Mouse (Mus musculus) heart, embryonic 16.5 days (tissue): Measurements from ENCODE around the gene Elp6. TPM values are rescaled to one million over a fixed set of nuclear protein-coding genes. Genes with fewer than 3 reads are reported as not detected.

Experiments
- ATAC-seq: fragments of 200-750 bp; cut with Nextera tagmentation; replicated peaks from 2 replicates; pipeline ENCODE4 v1.8.0; 2017; ENCODE audit warnings: moderate number of reproducible peaks; ENCODE audit not compliant: insufficient read depth, low FRiP score; ENCODE audit errors: extremely low read depth
- H3K27ac ChIP-seq: fragments of 300-500 bp; sonication (generic); 2 replicates; pipeline ENCODE4 v1.5.1; 2014; ENCODE audit warnings: mild to moderate bottlenecking, low read length, control low read depth, moderate library complexity
- H3K27me3 ChIP-seq: fragments of 300-500 bp; sonication (generic); 2 replicates; pipeline ENCODE4 v1.6.1; 2014; ENCODE audit warnings: low read length, mixed read lengths; ENCODE audit not compliant: control insufficient read depth, insufficient read depth
- H3K36me3 ChIP-seq: fragments of 300-500 bp; sonication (generic); 2 replicates; pipeline ENCODE4 v1.6.1; 2014; ENCODE audit not compliant: control insufficient read depth, insufficient read depth
- H3K4me1 ChIP-seq: fragments of 300-500 bp; sonication (generic); 2 replicates; pipeline ENCODE4 v1.6.1; 2014; ENCODE audit warnings: low read length, mixed read lengths; ENCODE audit not compliant: control insufficient read depth, insufficient read depth
- H3K4me2 ChIP-seq: fragments of 300-500 bp; sonication (generic); 2 replicates; pipeline ENCODE4 v1.6.1; 2014; ENCODE audit warnings: low read depth, mild to moderate bottlenecking, control low read depth, low read length
- H3K4me3 ChIP-seq: fragments of 300-500 bp; sonication (generic); 2 replicates; pipeline ENCODE4 v1.5.1; 2014; ENCODE audit warnings: mild to moderate bottlenecking, control low read depth, low read length
- H3K9ac ChIP-seq: fragments of 300-500 bp; sonication (generic); 2 replicates; pipeline ENCODE4 v1.6.1; 2014; ENCODE audit warnings: low read length, control low read depth
- H3K9me3 ChIP-seq: fragments of 300-500 bp; sonication (generic); replicated peaks from 2 replicates; pipeline ENCODE4 v1.6.1; 2016; ENCODE audit warnings: low read length; ENCODE audit not compliant: control insufficient read depth
- WGBS: fragments of 180-500 bp; shearing (Covaris S2); extraction: QIAGEN DNeasy Blood & Tissue Kit; methylation state at CpG from one replicate; pipeline ENCODE4 v1.1.7; 2014; 5-methylcytosine and 5-hydroxymethylcytosine counted together
- polyA plus RNA-seq: library from polyadenylated mRNA; unstranded; fragments of >200 nt; fragmentation: Nextera tagmentation; extraction: Ambion mirVana; gene quantifications from 2 replicates; pipeline ENCODE4 v1.2.1, GENCODE M21; 2015

Elp6 gene
- polyA plus RNA-seq, result 12.4 and 14.9 TPM in 2 replicates

DNA sequence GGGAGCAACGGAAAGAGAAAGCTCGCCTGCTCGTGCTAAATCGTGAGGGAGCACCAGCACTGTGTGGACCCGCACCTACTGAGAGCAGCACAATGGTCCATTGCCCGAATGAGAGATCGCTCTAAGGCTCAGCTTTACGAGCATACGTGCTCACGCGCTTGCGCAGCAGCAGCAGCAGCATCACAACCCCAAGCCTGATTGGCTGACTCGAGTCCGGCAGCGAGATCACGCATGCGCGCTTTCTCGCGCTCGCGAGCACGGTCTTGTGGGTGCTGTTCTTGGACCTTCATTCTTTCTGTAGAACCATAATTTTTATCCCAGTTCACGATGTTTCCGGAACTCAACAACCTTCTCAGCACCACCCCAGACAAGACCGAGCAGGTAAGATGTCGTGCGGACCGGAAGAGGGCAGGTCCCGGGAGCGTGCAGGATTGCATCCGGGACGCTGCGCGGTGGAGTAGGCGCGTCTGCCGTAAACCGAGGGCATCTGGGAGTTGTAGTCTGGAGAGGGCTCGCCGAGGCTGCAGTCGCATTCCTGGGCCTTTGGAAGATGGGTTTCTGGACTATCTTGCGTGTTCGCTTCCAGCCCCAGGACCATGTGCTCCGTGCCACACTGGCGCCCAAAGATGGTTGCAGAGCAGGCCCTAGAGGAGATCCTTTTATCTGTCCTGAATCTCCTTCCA lies at the start of gene Elp6:
Gene Elp6 (plus strand): TSS at position 205 of the 683 bp plus-strand sequence.
- Histone ChIP-seq H3K27ac (peak within 1 kb of the TSS; percentile 91), H3K4me2 (peak within 1 kb of the TSS; percentile 90), H3K9me3 (peaks cover 11% of the 10 kb centered on the region; the same call in 1 of the 2 replicates), H3K4me1 (peaks cover 6% of the 10 kb centered on the region), H3K27me3 (no peaks in the 10 kb centered on the region), H3K36me3 (peaks cover 3% of the 10 kb centered on the region; the same call in 1 of the 2 replicates), H3K9ac (peak within 1 kb of the TSS; percentile 79), H3K4me3 (peak within 1 kb of the TSS; percentile 81)
- ATAC-seq, result peak; percentile 98
- under 1% methylated on average over 46 of the region's 46 CpGs for WGBS

- no peak overlapping the region for H3K9ac ChIP-seq
- no peaks in the 10 kb centered on the region for H3K36me3 ChIP-seq
- 71% methylated on average over 15 of the region's 15 CpGs for WGBS
- no peak overlapping the region for H3K4me3 ChIP-seq
- no peaks in the 10 kb centered on the region for H3K4me1 ChIP-seq
- H3K27me3 ChIP-seq, result no peaks in the 10 kb centered on the region
- no peak overlapping the region for H3K4me2 ChIP-seq
- no peak overlapping the region for H3K27ac ChIP-seq
- ATAC-seq, result no peak
- H3K9me3 ChIP-seq, result no peaks in the 10 kb centered on the region
Observed at GRCm38 (mm10) chr9:110255407-110256019, 49.5 kb upstream of the Elp6 start.

DNA sequence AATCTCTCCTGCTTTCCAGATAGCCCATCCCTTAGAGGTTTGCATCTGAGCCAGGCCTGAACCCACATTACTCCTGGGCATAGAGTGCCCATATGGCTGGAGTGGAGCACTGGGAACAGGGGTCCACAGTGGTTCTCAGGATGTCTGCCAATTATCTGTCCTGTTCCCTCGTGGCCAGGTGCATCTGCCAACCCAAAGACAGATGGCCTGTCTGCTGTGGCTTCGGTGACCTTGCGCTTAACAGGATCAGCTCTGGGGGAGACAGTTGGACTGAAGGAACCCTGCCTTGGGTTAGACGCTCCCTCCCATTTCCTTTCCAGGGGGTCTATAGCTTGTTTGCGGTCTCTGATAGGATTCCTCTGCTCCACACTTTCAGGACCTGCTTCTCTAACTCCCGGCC lies 46.3 kb upstream of the Elp6 start:
- 69% methylated on average over 6 of the region's 6 CpGs for WGBS
- H3K36me3 ChIP-seq, result no peaks in the 10 kb centered on the region
- no peaks in the 10 kb centered on the region for H3K9me3 ChIP-seq
- no peak overlapping the region for H3K27ac ChIP-seq
- no peaks in the 10 kb centered on the region for H3K27me3 ChIP-seq
- no peak overlapping the region for H3K4me3 ChIP-seq
- no peak for ATAC-seq
- no peak overlapping the region for H3K4me2 ChIP-seq
- no peaks in the 10 kb centered on the region for H3K4me1 ChIP-seq
- H3K9ac ChIP-seq, result no peak overlapping the region

- H3K9ac ChIP-seq, result no peak overlapping the region
- H3K27me3 ChIP-seq, result no peaks in the 10 kb centered on the region
- no peak overlapping the region for H3K4me3 ChIP-seq
- H3K9me3 ChIP-seq, result no peaks in the 10 kb centered on the region
- 69% methylated on average over 3 of the region's 3 CpGs for WGBS
- H3K27ac ChIP-seq, result no peak overlapping the region
- no peak for ATAC-seq
- H3K4me1 ChIP-seq, result no peaks in the 10 kb centered on the region
- H3K4me2 ChIP-seq, result no peak overlapping the region
- H3K36me3 ChIP-seq, result no peaks in the 10 kb centered on the region
Observed at GRCm38 (mm10) chr9:110259118-110259517, 45.9 kb upstream of the Elp6 start.

DNA sequence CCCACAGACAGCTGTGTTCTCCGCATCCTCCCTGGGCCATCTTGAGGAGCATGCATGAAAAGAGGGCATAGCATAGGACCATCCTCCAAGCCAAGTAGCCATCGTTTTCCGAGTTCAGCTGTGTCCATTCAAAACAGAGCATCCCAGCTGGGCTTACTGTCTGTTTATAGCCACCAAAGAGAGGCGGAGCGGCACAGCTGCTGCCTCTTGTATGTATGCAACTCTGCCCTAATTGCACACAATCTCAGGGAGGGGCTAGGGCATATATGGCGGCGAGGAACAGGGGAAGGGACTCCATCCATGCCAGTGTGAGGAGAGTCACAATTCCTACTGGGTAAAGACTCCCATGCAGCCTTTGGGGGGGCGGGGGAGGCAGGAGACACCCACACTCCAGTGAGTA lies 41.8 kb upstream of the Elp6 start:
- no peak overlapping the region for H3K27ac ChIP-seq
- H3K4me3 ChIP-seq, result no peak overlapping the region
- H3K27me3 ChIP-seq, result no peaks in the 10 kb centered on the region
- ATAC-seq, result no peak
- no peak overlapping the region for H3K9ac ChIP-seq
- H3K4me1 ChIP-seq, result no peaks in the 10 kb centered on the region
- no peaks in the 10 kb centered on the region for H3K36me3 ChIP-seq
- H3K9me3 ChIP-seq, result no peaks in the 10 kb centered on the region
- H3K4me2 ChIP-seq, result no peak overlapping the region
- 83% methylated on average over 8 of the region's 8 CpGs for WGBS

GRCm38 (mm10) chr9:110264991-110265390 lies 40.0 kb upstream of the Elp6 start:
- H3K9me3 ChIP-seq, result no peaks in the 10 kb centered on the region
- no peaks in the 10 kb centered on the region for H3K27me3 ChIP-seq
- H3K4me3 ChIP-seq, result no peak overlapping the region
- H3K4me1 ChIP-seq, result no peaks in the 10 kb centered on the region
- no peak overlapping the region for H3K4me2 ChIP-seq
- no peaks in the 10 kb centered on the region for H3K36me3 ChIP-seq
- ATAC-seq, result no peak
- no peak overlapping the region for H3K9ac ChIP-seq
- WGBS, result 83% methylated on average over 9 of the region's 9 CpGs
- no peak overlapping the region for H3K27ac ChIP-seq

- H3K9me3 ChIP-seq, result no peaks in the 10 kb centered on the region
- WGBS, result 91% methylated on average over 10 of the region's 10 CpGs
Observed at GRCm38 (mm10) chr9:110268416-110268815, 36.6 kb upstream of the Elp6 start.

GRCm38 (mm10) chr9:110272330-110272729 lies 32.6 kb upstream of the Elp6 start:
- WGBS, result 82% methylated on average over 3 of the region's 3 CpGs

More at GRCm38 (mm10) chr9:110268416-110268815, 36.6 kb upstream of the Elp6 start:
- no peak for ATAC-seq
- H3K4me2 ChIP-seq, result no peak overlapping the region
- no peak overlapping the region for H3K27ac ChIP-seq
- H3K27me3 ChIP-seq, result no peaks in the 10 kb centered on the region
- no peaks in the 10 kb centered on the region for H3K4me1 ChIP-seq
- H3K36me3 ChIP-seq, result no peaks in the 10 kb centered on the region
- no peak overlapping the region for H3K4me3 ChIP-seq
- H3K9ac ChIP-seq, result no peak overlapping the region

GRCm38 (mm10) chr9:110273507-110273906 lies 31.5 kb upstream of the Elp6 start:
- H3K9ac ChIP-seq, result no peak overlapping the region
- WGBS, result 65% methylated on average over 4 of the region's 4 CpGs
- H3K27ac ChIP-seq, result no peak overlapping the region

More at GRCm38 (mm10) chr9:110272330-110272729, 32.6 kb upstream of the Elp6 start:
- no peak for ATAC-seq
- H3K36me3 ChIP-seq, result no peaks in the 10 kb centered on the region
- H3K9me3 ChIP-seq, result no peaks in the 10 kb centered on the region
- H3K27ac ChIP-seq, result no peak overlapping the region
- H3K4me2 ChIP-seq, result no peak overlapping the region
- no peaks in the 10 kb centered on the region for H3K4me1 ChIP-seq
- no peaks in the 10 kb centered on the region for H3K27me3 ChIP-seq
- no peak overlapping the region for H3K4me3 ChIP-seq
- H3K9ac ChIP-seq, result no peak overlapping the region

More at GRCm38 (mm10) chr9:110273507-110273906, 31.5 kb upstream of the Elp6 start:
- no peak for ATAC-seq
- Histone ChIP-seq H3K4me3 (no peak overlapping the region), H3K27me3 (no peaks in the 10 kb centered on the region), H3K9me3 (no peaks in the 10 kb centered on the region), H3K4me2 (no peak overlapping the region), H3K4me1 (no peaks in the 10 kb centered on the region), H3K36me3 (no peaks in the 10 kb centered on the region)
